Mouse (Mus musculus) liver, embryonic 12.5 days (tissue): ENCODE data around the gene Rpl24. TPM values are rescaled to one million over a fixed set of nuclear protein-coding genes. Genes with fewer than 3 reads are reported as not detected.
A peak's percentile ranks its signal among the peaks of the same experiment; 100 is the strongest.
"Not testable (repeated sequence)": the region's sequence is repeated elsewhere in the genome, so short reads cannot be mapped to it uniquely, and the experiment has no call there.

Experiments used
- ATAC-seq: fragments of 200-750 bp; cut with Nextera tagmentation; 2 replicates; pipeline ENCODE4 v1.8.0; 2017; ENCODE audit warnings: moderate number of reproducible peaks, mild to moderate bottlenecking, moderate library complexity
- H3K27ac ChIP-seq: fragments of 300-500 bp; sonication (generic); 2 replicates; pipeline ENCODE4 v1.5.1; 2016; ENCODE audit warnings: mild to moderate bottlenecking
- H3K27me3 ChIP-seq: fragments of 300-500 bp; sonication (generic); replicated peaks from 2 replicates; pipeline ENCODE4 v1.6.1; 2016; ENCODE audit warnings: mild to moderate bottlenecking, moderate library complexity
- H3K36me3 ChIP-seq: fragments of 300-500 bp; sonication (generic); 2 replicates; pipeline ENCODE4 v1.6.1; 2016; ENCODE audit warnings: mild to moderate bottlenecking, moderate library complexity
- H3K4me1 ChIP-seq: fragments of 300-500 bp; sonication (generic); 2 replicates; pipeline ENCODE4 v1.6.1; 2016
- H3K4me2 ChIP-seq: fragments of 300-500 bp; sonication (generic); 2 replicates; pipeline ENCODE4 v1.6.1; 2016; ENCODE audit warnings: mild to moderate bottlenecking, moderate library complexity
- H3K4me3 ChIP-seq: fragments of 300-500 bp; sonication (generic); 2 replicates; pipeline ENCODE4 v1.5.1; 2016; ENCODE audit warnings: mild to moderate bottlenecking, moderate library complexity
- H3K9ac ChIP-seq: fragments of 300-500 bp; sonication (generic); 2 replicates; pipeline ENCODE4 v1.6.1; 2016; ENCODE audit warnings: mild to moderate bottlenecking, moderate library complexity
- H3K9me3 ChIP-seq: fragments of 300-500 bp; sonication (generic); replicated peaks from 2 replicates; pipeline ENCODE4 v1.6.1; 2016; ENCODE audit warnings: mild to moderate bottlenecking, moderate library complexity
- WGBS: fragments of 180-500 bp; shearing (Covaris S2); methylation state at CpG from one replicate; pipeline ENCODE4 v1.1.7; 2016; ENCODE audit not compliant: insufficient replicate concordance; 5-methylcytosine and 5-hydroxymethylcytosine counted together
- polyA plus RNA-seq: library from polyadenylated mRNA; unstranded; fragments of >200 nt; fragmentation: Nextera tagmentation; extraction: Ambion mirVana; gene quantifications from 2 replicates; pipeline ENCODE4 v1.2.1, GENCODE M21; 2016

Gene Rpl24
- polyA plus RNA-seq = 638 and 654 TPM in 2 replicates

DNA sequence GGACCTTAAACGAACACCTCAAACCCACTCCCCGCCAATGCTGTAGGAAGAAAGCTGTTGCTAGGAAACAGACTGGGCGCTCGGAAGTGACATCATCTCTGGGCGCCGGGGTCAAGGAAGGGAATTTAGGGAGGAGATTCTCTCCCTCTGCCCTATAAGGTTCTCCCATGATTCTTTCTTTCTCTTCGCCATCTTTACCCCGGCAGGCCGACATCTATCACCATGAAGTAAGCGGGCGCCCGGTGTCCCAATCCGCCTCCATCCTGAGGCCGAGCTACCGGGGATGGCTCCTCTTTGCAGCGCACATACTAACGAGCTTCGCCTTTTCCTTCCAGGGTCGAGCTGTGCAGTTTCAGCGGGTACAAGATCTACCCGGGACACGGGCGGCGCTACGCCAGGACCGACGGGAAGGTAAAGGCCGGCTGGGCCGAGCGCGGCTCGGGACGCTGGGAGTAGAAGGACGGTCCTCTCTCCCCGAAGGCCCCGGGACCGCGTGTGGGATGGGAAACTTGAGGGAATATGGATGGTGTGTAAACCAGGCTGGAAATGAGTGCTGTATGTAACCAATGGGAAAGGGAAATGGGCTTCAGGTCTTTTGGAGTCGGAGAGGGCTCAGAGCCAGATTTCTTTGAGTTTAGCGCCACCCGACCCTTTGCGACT lies at the start of gene Rpl24:
TSS of gene Rpl24 (plus strand) at position 64 of the 660 bp plus-strand sequence.
- no peaks in the 10 kb centered on the region for H3K27me3 ChIP-seq
- H3K27ac ChIP-seq = peak within 1 kb of the TSS; percentile 84
- peaks cover 46% of the 10 kb centered on the region for H3K4me1 ChIP-seq
- peak within 1 kb of the TSS; percentile 86 for H3K4me3 ChIP-seq
- WGBS = under 1% methylated on average over 42 of the region's 42 CpGs
- ATAC-seq = peak; percentile 88
- H3K36me3 ChIP-seq = peaks cover 43% of the 10 kb centered on the region
- peak within 1 kb of the TSS; percentile 90 for H3K9ac ChIP-seq
- no peaks in the 10 kb centered on the region for H3K9me3 ChIP-seq
- H3K4me2 ChIP-seq = peak within 1 kb of the TSS; percentile 91

DNA sequence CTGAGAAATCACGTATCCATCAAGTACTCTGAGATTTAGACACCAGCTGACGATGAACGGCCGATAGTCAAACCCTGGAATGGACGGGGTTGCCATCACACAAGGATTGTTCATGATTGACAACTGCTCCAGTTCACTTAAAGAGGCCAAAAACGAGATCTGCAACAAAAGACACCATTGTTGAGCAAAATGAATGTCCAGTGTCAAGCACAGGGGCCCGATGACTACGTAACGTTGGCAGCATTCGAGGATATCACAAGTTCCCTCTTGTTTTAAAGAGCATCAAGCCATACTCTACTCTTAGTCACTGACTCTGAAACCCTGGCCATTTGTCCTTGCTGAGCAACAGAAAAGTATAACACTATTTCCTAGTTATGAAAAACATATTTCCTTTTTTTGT lies 44.0 kb upstream of the Rpl24 start:
- no peak overlapping the region for H3K4me2 ChIP-seq
- H3K36me3 ChIP-seq = peaks cover 51% of the 10 kb centered on the region
- no peak overlapping the region for H3K9ac ChIP-seq
- H3K9me3 ChIP-seq = no peaks in the 10 kb centered on the region
- H3K4me1 ChIP-seq = peaks cover 10% of the 10 kb centered on the region
- no peak for ATAC-seq
- H3K27ac ChIP-seq = no peak overlapping the region
- 85% methylated on average over 10 of the region's 10 CpGs for WGBS
- H3K27me3 ChIP-seq = no peaks in the 10 kb centered on the region
- H3K4me3 ChIP-seq = no peak overlapping the region

DNA sequence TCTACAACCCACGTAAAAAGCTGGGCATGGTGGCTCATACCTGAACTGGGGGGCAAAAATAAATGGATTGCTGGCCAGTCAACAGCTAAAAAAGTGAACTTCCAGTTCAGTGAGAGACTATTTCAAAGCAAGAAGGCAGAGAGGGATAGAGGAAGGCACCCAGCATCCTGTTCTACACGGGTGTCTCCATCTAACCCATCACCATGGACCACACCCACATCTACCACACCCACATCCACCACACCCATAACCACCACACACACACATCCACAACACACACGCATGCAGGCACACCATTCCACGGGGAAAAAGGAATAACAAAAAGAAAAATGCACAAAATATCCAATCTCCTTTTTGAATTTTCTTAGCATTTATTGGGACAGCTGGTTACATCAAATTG lies 42.1 kb upstream of the Rpl24 start:
- Histone ChIP-seq H3K36me3 (peaks cover 49% of the 10 kb centered on the region), H3K4me3 (no peak overlapping the region), H3K27me3 (no peaks in the 10 kb centered on the region), H3K4me2 (no peak overlapping the region), H3K27ac (no peak overlapping the region), H3K4me1 (peaks cover 10% of the 10 kb centered on the region), H3K9ac (no peak overlapping the region), H3K9me3 (no peaks in the 10 kb centered on the region)
- ATAC-seq = peak; percentile 83
- WGBS = 62% methylated on average over 4 of the region's 4 CpGs

DNA sequence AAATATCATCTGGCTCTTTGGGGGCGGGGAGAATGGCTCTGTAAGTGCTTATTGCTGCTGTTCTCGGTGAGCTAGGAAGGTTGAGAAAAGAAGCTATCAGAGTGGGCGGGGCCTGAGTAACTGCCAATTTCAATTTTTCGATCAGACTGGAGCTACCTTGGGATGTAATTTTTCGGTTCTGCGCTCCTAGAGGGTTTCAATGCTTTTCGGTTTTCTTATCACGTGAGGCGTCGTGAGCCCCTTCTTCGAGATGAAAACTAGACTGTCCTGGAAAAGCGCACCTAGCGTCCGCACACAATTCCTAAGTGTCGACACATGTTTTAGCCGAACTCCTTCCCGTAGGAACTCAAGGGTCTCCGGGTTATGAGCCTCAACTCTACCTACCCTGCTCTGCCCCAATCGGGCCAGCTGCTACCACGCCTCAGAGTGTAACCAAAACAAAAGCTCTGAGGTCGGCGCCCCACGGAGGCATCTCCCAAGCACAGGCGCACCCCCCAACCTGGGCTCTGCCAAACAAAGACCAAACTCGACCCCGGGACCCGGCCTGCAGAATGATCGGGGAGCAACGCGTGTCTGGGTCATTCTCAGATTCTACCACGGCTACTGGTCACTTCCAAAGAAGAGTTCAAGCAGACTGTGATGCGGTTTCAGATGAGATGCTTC lies 32.3 kb upstream of the Rpl24 start:
- Histone ChIP-seq H3K9ac (peak overlapping the region; percentile 80), H3K4me2 (peak overlapping the region; percentile 85), H3K27me3 (no peaks in the 10 kb centered on the region), H3K9me3 (no peaks in the 10 kb centered on the region), H3K4me1 (peaks cover 16% of the 10 kb centered on the region), H3K27ac (peak overlapping the region; percentile 80), H3K4me3 (peak overlapping the region; percentile 79), H3K36me3 (0 out of 2 replicates have a peak, but pooled peaks cover 8% of the 10 kb centered on the region)
- peak; percentile 35 for ATAC-seq
- under 1% methylated on average over 32 of the region's 32 CpGs for WGBS

DNA sequence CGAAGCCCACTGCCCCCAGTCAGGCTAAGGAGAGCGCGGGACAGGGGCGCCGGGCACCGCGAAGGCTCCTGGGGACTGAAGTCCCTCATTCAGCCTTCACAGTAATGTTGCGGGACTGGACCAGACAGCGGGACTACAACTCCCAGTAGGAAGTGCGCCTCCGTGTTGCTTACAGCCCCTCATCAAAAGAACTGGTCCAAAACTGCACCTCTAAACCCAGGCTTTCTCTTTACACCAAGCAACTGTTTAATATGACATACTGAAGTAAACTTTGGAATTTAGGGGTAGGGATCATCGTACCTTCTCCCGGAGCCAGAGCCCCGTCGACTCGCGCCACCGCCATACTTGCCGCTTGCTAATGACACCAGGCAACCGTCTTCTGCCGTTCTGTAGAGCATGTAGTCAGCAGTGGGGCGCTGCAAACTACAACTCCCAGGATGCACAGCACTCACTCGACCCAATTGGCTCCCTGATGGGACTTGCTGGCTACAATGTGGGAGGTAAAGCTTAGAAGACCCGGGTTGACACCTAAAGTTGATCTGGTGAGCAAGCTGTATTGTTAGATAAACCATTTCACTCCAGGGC lies 31.5 kb upstream of the Rpl24 start, which contains the start of gene Cep97:
TSS of gene Cep97 (minus strand) at position 403 of the 585 bp plus-strand sequence.
- H3K9me3 ChIP-seq = no peaks in the 10 kb centered on the region
- H3K4me3 ChIP-seq = peak within 1 kb of the TSS; percentile 79
- H3K27ac ChIP-seq = peak within 1 kb of the TSS; percentile 80
- ATAC-seq = peak; percentile 99
- peak within 1 kb of the TSS; percentile 80 for H3K9ac ChIP-seq
- peak within 1 kb of the TSS; percentile 85 for H3K4me2 ChIP-seq
- under 1% methylated on average over 24 of the region's 24 CpGs for WGBS
- H3K36me3 ChIP-seq = 0 out of 2 replicates have a peak, but pooled peaks cover 2% of the 10 kb centered on the region
- no peaks in the 10 kb centered on the region for H3K27me3 ChIP-seq
- peaks cover 16% of the 10 kb centered on the region for H3K4me1 ChIP-seq

DNA sequence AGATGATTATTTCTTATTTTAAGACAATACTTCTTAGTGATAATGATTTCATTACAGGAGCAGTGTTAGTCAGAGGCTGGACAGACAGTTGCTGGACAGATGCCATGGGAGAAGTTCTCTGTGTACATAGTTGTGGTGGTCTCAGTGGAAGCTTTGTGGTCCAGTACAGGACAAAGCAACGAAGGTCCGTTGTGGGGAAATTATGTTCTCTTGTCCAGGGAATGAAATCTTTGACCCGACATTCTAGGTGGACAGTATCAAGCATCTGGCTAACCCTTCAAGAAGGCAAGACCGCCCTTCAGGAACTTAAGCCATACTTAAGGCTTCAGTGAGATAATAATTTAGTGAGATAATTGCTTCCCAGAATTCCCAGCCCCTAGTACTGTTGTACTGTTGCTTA lies 27.3 kb upstream of the Rpl24 start:
- no peak overlapping the region for H3K27ac ChIP-seq
- no peak overlapping the region for H3K4me3 ChIP-seq
- ATAC-seq = no peak
- no peaks in the 10 kb centered on the region for H3K4me1 ChIP-seq
- H3K27me3 ChIP-seq = no peaks in the 10 kb centered on the region
- WGBS = 67% methylated on average over 4 of the region's 4 CpGs
- no peak overlapping the region for H3K4me2 ChIP-seq
- H3K36me3 ChIP-seq = no peaks in the 10 kb centered on the region
- H3K9ac ChIP-seq = no peak overlapping the region
- no peaks in the 10 kb centered on the region for H3K9me3 ChIP-seq

DNA sequence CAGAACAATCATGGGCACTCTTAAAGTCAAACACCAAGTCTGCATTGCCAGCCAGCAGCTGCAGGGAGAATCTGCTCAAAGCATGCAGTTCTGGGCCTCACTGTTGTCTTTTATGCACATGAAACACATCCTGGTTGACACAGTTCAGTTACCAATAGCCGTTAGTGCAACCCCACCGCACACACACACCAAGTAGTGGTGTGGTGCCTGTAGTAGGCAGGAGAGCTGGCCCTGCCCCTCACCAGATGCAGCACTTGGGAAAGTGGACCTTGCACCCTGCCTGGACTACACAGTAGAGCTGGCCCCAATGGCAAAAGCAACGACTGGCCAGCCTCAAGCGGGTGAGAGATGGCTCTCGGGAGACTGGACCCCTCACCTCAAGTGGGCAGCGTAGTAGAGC lies 26.4 kb upstream of the Rpl24 start:
- H3K36me3 ChIP-seq = no peaks in the 10 kb centered on the region
- H3K4me2 ChIP-seq = no peak overlapping the region
- H3K27ac ChIP-seq = no peak overlapping the region
- no peak overlapping the region for H3K9ac ChIP-seq
- H3K27me3 ChIP-seq = no peaks in the 10 kb centered on the region
- no peaks in the 10 kb centered on the region for H3K4me1 ChIP-seq
- no peaks in the 10 kb centered on the region for H3K9me3 ChIP-seq
- no peak overlapping the region for H3K4me3 ChIP-seq
- 76% methylated on average over 6 of the region's 6 CpGs for WGBS
- ATAC-seq = no peak

DNA sequence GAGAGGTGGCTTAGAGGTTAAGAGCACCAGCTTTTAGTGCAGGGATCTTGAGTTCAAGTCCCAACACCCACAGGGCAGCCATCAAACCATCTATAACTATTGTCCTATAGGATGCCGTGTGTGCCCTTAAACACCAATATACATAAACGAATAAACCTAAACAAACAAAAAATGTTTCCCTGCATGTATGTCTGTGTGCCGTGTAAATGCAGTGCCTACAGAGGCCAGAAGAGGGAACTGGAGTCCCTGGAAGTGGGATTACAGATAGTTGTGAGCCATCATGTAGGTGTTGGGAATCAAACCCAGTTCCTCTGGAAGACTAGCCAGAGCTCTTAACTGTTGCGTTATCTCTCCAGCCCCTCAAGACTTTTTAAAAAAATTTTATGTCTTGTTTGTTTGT lies 25.3 kb upstream of the Rpl24 start:
- ATAC-seq = no peak
- no peaks in the 10 kb centered on the region for H3K9me3 ChIP-seq
- no peak overlapping the region for H3K27ac ChIP-seq
- 72% methylated on average over 4 of the region's 4 CpGs for WGBS
- no peaks in the 10 kb centered on the region for H3K4me1 ChIP-seq
- H3K36me3 ChIP-seq = no peaks in the 10 kb centered on the region
- H3K9ac ChIP-seq = no peak overlapping the region
- no peak overlapping the region for H3K4me2 ChIP-seq
- no peak overlapping the region for H3K4me3 ChIP-seq
- H3K27me3 ChIP-seq = no peaks in the 10 kb centered on the region

DNA sequence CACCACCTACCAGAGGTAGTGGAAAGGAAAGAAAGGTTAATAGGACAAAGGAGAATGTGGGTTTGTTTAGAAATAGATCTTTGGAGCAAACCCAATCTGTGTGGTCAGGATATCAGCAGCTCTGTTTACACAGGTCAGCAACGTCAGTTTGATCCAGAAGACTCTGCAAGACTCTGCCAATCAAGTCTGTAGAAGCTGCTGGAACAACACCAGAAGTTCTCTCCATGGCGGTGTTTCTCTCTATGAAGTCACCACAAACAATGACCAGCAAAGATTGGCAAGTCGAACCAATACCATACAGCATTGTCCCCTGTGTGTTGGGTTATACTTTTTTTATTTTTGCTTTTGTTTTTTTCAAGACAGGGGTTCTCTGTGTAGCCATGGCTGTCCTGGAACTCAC lies 18.8 kb upstream of the Rpl24 start:
- Histone ChIP-seq H3K27ac (no peak overlapping the region), H3K4me1 (peaks cover 11% of the 10 kb centered on the region), H3K9me3 (no peaks in the 10 kb centered on the region), H3K36me3 (no peaks in the 10 kb centered on the region), H3K27me3 (no peaks in the 10 kb centered on the region), H3K4me3 (no peak overlapping the region), H3K4me2 (no peak overlapping the region), H3K9ac (no peak overlapping the region)
- ATAC-seq = no peak
- 46% methylated on average over 3 of the region's 3 CpGs for WGBS

DNA sequence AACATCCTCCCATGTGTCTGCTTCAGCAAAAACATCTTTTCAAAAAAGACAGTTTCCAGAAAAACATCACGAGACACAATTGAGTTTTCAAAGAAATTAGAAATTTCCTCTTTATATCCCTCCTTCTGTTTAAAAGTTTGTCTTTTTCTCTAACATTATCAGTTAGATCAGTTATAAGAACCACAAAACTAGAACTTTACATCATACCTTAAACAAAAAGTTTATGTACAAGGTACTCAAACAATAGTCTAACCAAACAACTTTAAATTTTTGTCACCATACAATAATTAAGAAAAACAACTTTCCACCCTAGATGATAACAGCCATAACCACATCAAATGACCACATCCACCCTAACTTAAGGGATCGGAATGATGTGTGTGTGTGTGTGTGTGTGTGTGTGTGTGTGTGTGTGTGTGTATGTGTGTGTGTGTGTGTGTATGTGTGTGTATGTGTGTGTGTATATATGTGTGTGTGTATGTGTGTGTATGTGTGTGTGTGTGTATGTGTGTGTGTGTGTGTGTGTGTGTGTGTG lies 18.1 kb upstream of the Rpl24 start:
- WGBS = 79% methylated on average over 2 of the region's 2 CpGs
- not testable (repeated sequence) for ATAC-seq, H3K27ac ChIP-seq, H3K9me3 ChIP-seq, H3K4me3 ChIP-seq, H3K9ac ChIP-seq, H3K4me2 ChIP-seq, H3K36me3 ChIP-seq, H3K27me3 ChIP-seq
- peaks cover 12% of the 10 kb centered on the region for H3K4me1 ChIP-seq

DNA sequence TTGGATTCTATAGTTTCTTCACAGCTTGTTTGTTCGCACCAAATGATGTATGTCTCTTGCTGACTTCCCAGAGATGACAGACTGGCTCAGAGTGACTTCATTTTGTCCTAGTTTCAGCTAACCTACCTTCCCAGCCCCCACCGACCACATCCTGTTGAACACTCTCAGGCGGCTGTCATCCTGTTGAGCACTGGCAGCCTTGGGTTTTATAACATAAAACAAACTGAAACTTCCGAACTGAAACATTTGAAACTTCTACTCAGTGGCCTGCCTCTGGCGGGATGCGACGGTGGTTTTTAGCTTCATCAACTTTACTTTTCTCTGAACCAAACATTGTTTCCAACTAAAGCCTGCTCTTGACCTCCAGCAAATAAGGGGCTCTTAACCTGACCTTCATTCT lies 17.1 kb upstream of the Rpl24 start:
- Histone ChIP-seq H3K9me3 (no peaks in the 10 kb centered on the region), H3K27me3 (no peaks in the 10 kb centered on the region), H3K36me3 (no peaks in the 10 kb centered on the region), H3K4me3 (no peak overlapping the region), H3K4me2 (0 out of 2 replicates have a peak overlapping the region, but pooled peaks have one; percentile 3), H3K9ac (no peak overlapping the region), H3K4me1 (peaks cover 12% of the 10 kb centered on the region), H3K27ac (0 out of 2 replicates have a peak overlapping the region, but pooled peaks have one; percentile 36)
- ATAC-seq = no peak
- 22% methylated on average over 7 of the region's 7 CpGs for WGBS

DNA sequence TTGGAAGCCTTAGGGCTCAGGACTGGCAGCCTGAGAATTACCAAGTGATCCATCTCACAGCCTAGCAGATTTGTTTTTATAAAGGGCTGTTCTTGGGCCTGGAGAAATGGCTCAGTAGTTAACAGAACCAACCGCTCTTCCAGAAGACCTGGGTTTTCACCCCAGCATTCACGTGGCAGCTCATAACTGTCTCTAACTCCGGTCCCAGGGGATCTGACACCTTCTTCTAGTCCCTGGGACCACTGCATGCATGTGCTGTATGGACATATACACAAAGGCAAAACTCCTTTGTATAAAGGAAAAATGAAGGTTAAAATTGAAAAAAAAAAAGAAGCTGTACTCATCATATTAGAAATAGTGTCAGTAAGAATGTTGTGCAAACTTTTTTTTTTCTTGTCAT lies 15.6 kb upstream of the Rpl24 start:
- Histone ChIP-seq H3K9me3 (0 out of 2 replicates have a peak, but pooled peaks cover 4% of the 10 kb centered on the region), H3K4me1 (peaks cover 12% of the 10 kb centered on the region), H3K4me2 (no peak overlapping the region), H3K4me3 (no peak overlapping the region), H3K27me3 (no peaks in the 10 kb centered on the region), H3K27ac (no peak overlapping the region), H3K36me3 (no peaks in the 10 kb centered on the region), H3K9ac (no peak overlapping the region)
- WGBS = 61% methylated on average over 3 of the region's 3 CpGs
- no peak for ATAC-seq
